Mouse (Mus musculus): ENCODE results near the gene Pdcd1. TPM values are rescaled to one million over a fixed set of nuclear protein-coding genes. Genes with fewer than 3 reads are reported as not detected.
"Not testable (repeated sequence)": the region's sequence is repeated elsewhere in the genome, so short reads cannot be mapped to it uniquely, and the experiment has no call there.

Gene Pdcd1
- polyA plus RNA-seq, 1 experiment from 2014 or later = not detected

- not testable (repeated sequence) for H3K9me3 ChIP-seq (replicated peaks; ENCODE audit: control insufficient read depth, low read length); H3K27me3 ChIP-seq (ENCODE audit: control insufficient read depth, insufficient read depth, low read depth, low read length); H3K27ac ChIP-seq (ENCODE audit: low read length); H3K4me1 ChIP-seq (ENCODE audit: control insufficient read depth, low read depth, low read length); H3K4me3 ChIP-seq (ENCODE audit: low read depth, low read length); H3K4me2 ChIP-seq (ENCODE audit: low read depth, low read length); H3K36me3 ChIP-seq (ENCODE audit: control insufficient read depth, insufficient read depth); ATAC-seq (ENCODE audit: low read depth); H3K9ac ChIP-seq (ENCODE audit: low read depth, low read length)
- 60% methylated on average over 2 of the region's 2 CpGs for WGBS (ENCODE audit: insufficient replicate concordance)
Observed at GRCm38 (mm10) chr1:94005954-94006506, 46.3 kb downstream of the Pdcd1 start.

- Histone ChIP-seq H3K4me1 (ENCODE audit: control insufficient read depth, low read depth, low read length) (no peaks in the 10 kb centered on the region), H3K4me3 (ENCODE audit: low read depth, low read length) (no peak overlapping the region), H3K4me2 (ENCODE audit: low read depth, low read length) (no peak overlapping the region), H3K27me3 (ENCODE audit: control insufficient read depth, insufficient read depth, low read depth, low read length) (no peaks in the 10 kb centered on the region), H3K9ac (ENCODE audit: low read depth, low read length) (no peak overlapping the region), H3K9me3 (replicated peaks; ENCODE audit: control insufficient read depth, low read length) (no peaks in the 10 kb centered on the region), H3K27ac (ENCODE audit: low read length) (no peak overlapping the region), H3K36me3 (ENCODE audit: control insufficient read depth, insufficient read depth) (no peaks in the 10 kb centered on the region)
- 42% methylated on average over 2 of the region's 2 CpGs for WGBS (ENCODE audit: insufficient replicate concordance)
- no peak for ATAC-seq (ENCODE audit: low read depth)
Observed at GRCm38 (mm10) chr1:94001023-94001422, 51.3 kb downstream of the Pdcd1 start.

GRCm38 (mm10) chr1:93991491-93991890 lies 60.9 kb downstream of the Pdcd1 start:
- H3K9ac ChIP-seq (ENCODE audit: low read depth, low read length); H3K4me3 ChIP-seq (ENCODE audit: low read depth, low read length); H3K36me3 ChIP-seq (ENCODE audit: control insufficient read depth, insufficient read depth); H3K27me3 ChIP-seq (ENCODE audit: control insufficient read depth, insufficient read depth, low read depth, low read length); H3K4me2 ChIP-seq (ENCODE audit: low read depth, low read length); H3K4me1 ChIP-seq (ENCODE audit: control insufficient read depth, low read depth, low read length); H3K9me3 ChIP-seq (replicated peaks; ENCODE audit: control insufficient read depth, low read length); H3K27ac ChIP-seq (ENCODE audit: low read length); ATAC-seq (ENCODE audit: low read depth): not testable (repeated sequence)
- WGBS (ENCODE audit: insufficient replicate concordance) = 50% methylated on average over 3 of the region's 3 CpGs

GRCm38 (mm10) chr1:93991068-93991467 lies 61.3 kb downstream of the Pdcd1 start:
- not testable (repeated sequence) for H3K9me3 ChIP-seq (replicated peaks; ENCODE audit: control insufficient read depth, low read length); H3K4me2 ChIP-seq (ENCODE audit: low read depth, low read length); H3K27ac ChIP-seq (ENCODE audit: low read length); H3K9ac ChIP-seq (ENCODE audit: low read depth, low read length); ATAC-seq (ENCODE audit: low read depth); H3K27me3 ChIP-seq (ENCODE audit: control insufficient read depth, insufficient read depth, low read depth, low read length); H3K4me3 ChIP-seq (ENCODE audit: low read depth, low read length); H3K4me1 ChIP-seq (ENCODE audit: control insufficient read depth, low read depth, low read length); H3K36me3 ChIP-seq (ENCODE audit: control insufficient read depth, insufficient read depth)
- WGBS (ENCODE audit: insufficient replicate concordance) = 16% methylated on average over 2 of the region's 2 CpGs

GRCm38 (mm10) chr1:93990209-93990608 lies 62.1 kb downstream of the Pdcd1 start, which contains the start of gene Gal3st2c:
TSS of gene Gal3st2c (plus strand) at chr1:93990509.
- not testable (repeated sequence) for H3K4me2 ChIP-seq (ENCODE audit: low read depth, low read length); H3K27me3 ChIP-seq (ENCODE audit: control insufficient read depth, insufficient read depth, low read depth, low read length); H3K9me3 ChIP-seq (replicated peaks; ENCODE audit: control insufficient read depth, low read length); H3K36me3 ChIP-seq (ENCODE audit: control insufficient read depth, insufficient read depth); H3K9ac ChIP-seq (ENCODE audit: low read depth, low read length); ATAC-seq (ENCODE audit: low read depth); H3K4me1 ChIP-seq (ENCODE audit: control insufficient read depth, low read depth, low read length); H3K27ac ChIP-seq (ENCODE audit: low read length); H3K4me3 ChIP-seq (ENCODE audit: low read depth, low read length)
- 80% methylated on average over 7 of the region's 8 CpGs for WGBS (ENCODE audit: insufficient replicate concordance)

- Histone ChIP-seq H3K27ac (ENCODE audit: low read length) (no peak overlapping the region), H3K9ac (ENCODE audit: low read depth, low read length) (no peak overlapping the region), H3K9me3 (replicated peaks; ENCODE audit: control insufficient read depth, low read length) (no peaks in the 10 kb centered on the region), H3K4me1 (ENCODE audit: control insufficient read depth, low read depth, low read length) (no peaks in the 10 kb centered on the region), H3K4me2 (ENCODE audit: low read depth, low read length) (no peak overlapping the region), H3K4me3 (ENCODE audit: low read depth, low read length) (no peak overlapping the region), H3K27me3 (ENCODE audit: control insufficient read depth, insufficient read depth, low read depth, low read length) (no peaks in the 10 kb centered on the region), H3K36me3 (ENCODE audit: control insufficient read depth, insufficient read depth) (no peaks in the 10 kb centered on the region)
- ATAC-seq (ENCODE audit: low read depth) = no peak
- WGBS (ENCODE audit: insufficient replicate concordance) = 36% methylated on average over 3 of the region's 3 CpGs
Observed at GRCm38 (mm10) chr1:93988786-93989185, 63.6 kb downstream of the Pdcd1 start.

Other genes starting within 250 kb of the Pdcd1 start
- 8.6 and 9.1 TPM in 2 replicates for gene Ing5, start 248.6 kb downstream of the Pdcd1 start, polyA plus RNA-seq (2015; fragmentation: Nextera tagmentation; extraction: Ambion mirVana)
- gene D2hgdh, start 227.6 kb downstream of the Pdcd1 start, polyA plus RNA-seq (2015; fragmentation: Nextera tagmentation; extraction: Ambion mirVana) = 5.6 and 6.9 TPM in 2 replicates
- gene Gal3st2, start 191.2 kb downstream of the Pdcd1 start, polyA plus RNA-seq (2015; fragmentation: Nextera tagmentation; extraction: Ambion mirVana) = not detected in 2 replicates
- 0.05 TPM in 1 of 2 replicates, not detected in the other for gene Gal3st2b, start 134.2 kb downstream of the Pdcd1 start, polyA plus RNA-seq (2015; fragmentation: Nextera tagmentation; extraction: Ambion mirVana)
- gene Gal3st2c, start 62.0 kb downstream of the Pdcd1 start, polyA plus RNA-seq (2015; fragmentation: Nextera tagmentation; extraction: Ambion mirVana) = not detected in 2 replicates
- not detected in 2 replicates for gene Neu4, start 32.1 kb downstream of the Pdcd1 start, polyA plus RNA-seq (2015; fragmentation: Nextera tagmentation; extraction: Ambion mirVana)